Mouse (Mus musculus) G1E (cell line): ENCODE measurements around the gene Gart. TPM values are rescaled to one million over a fixed set of nuclear protein-coding genes. Genes with fewer than 3 reads are reported as not detected.

ENCODE experiments used
- ATAC-seq: 2 replicates; pipeline ENCODE4 v1.8.0; 2016; ENCODE audit warnings: mild to moderate bottlenecking; ENCODE audit not compliant: insufficient number of reproducible peaks, poor library complexity, low FRiP score, severe bottlenecking; ENCODE audit errors: extremely low read depth
- DNase-seq: peaks from one replicate; pipeline ENCODE4 v3.0.0; 2012; ENCODE audit warnings: low spot score
- H3K27me3 ChIP-seq: 2 replicates; pipeline ENCODE4 v1.6.1; 2012; ENCODE audit warnings: mild to moderate bottlenecking, low read length, inconsistent platforms; ENCODE audit not compliant: insufficient read depth
- H3K36me3 ChIP-seq: replicated peaks from 2 replicates; pipeline ENCODE3; 2012; ENCODE audit warnings: mild to moderate bottlenecking, inconsistent platforms
- H3K4me1 ChIP-seq: 2 replicates; pipeline ENCODE4 v1.6.1; 2012; ENCODE audit warnings: low read depth, low read length, inconsistent platforms, mixed read lengths; ENCODE audit not compliant: insufficient read depth
- H3K4me3 ChIP-seq: 2 replicates; pipeline ENCODE4 v1.5.1; 2012; ENCODE audit warnings: low read depth, mild to moderate bottlenecking, inconsistent platforms, low read length, moderate library complexity, mixed read lengths
- H3K9me3 ChIP-seq: replicated peaks from 2 replicates; pipeline ENCODE4 v1.6.1; 2012; ENCODE audit warnings: inconsistent platforms
- CTCF ChIP-seq: IDR thresholded peaks from 2 replicates; pipeline ENCODE4 v1.5.1; 2012; ENCODE audit warnings: low read depth, low read length, inconsistent platforms, mixed read lengths
- GATA1 ChIP-seq: IDR thresholded peaks from 2 replicates; pipeline ENCODE4 v1.6.1; 2012; ENCODE audit warnings: borderline replicate concordance, low read length, inconsistent platforms, mixed read lengths
- GATA2 ChIP-seq: IDR thresholded peaks from 2 replicates; pipeline ENCODE4 v1.6.1; 2012; ENCODE audit warnings: low read depth, low read length, inconsistent platforms, borderline replicate concordance
- POLR2AphosphoS5 ChIP-seq: IDR thresholded peaks from 2 replicates; pipeline ENCODE4 v1.6.1; 2012; ENCODE audit warnings: low read depth, low read length, inconsistent platforms; ENCODE audit not compliant: insufficient replicate concordance
- TAL1 ChIP-seq: conservative IDR thresholded peaks from 2 replicates; pipeline ENCODE4 v1.6.1; 2012; ENCODE audit warnings: low read depth, low read length, inconsistent platforms, mixed read lengths
- polyA plus RNA-seq: library from polyadenylated mRNA; stranded (reverse); fragments of >175 nt; gene quantifications from 2 replicates; pipeline ENCODE4 v1.2.3, GENCODE M21; 2012
- total RNA-seq, 2 experiments: library from RNA; stranded (forward) in 1 of 2; stranded (reverse) in 1 of 2; fragments of 200-1000 nt in 1 of 2; fragments of >200 nt in 1 of 2; fragmentation: Nextera tagmentation in 1 of 2; gene quantifications; 2 replicates each; pipeline ENCODE4 v1.2.3; 2014 to 2017

The Gart gene
- 193 and 200 TPM in 2 replicates for total RNA-seq (2014; fragmentation: Nextera tagmentation)
- total RNA-seq (2017): 275 and 327 TPM in 2 replicates
- 631 and 715 TPM in 2 replicates for polyA plus RNA-seq

DNA sequence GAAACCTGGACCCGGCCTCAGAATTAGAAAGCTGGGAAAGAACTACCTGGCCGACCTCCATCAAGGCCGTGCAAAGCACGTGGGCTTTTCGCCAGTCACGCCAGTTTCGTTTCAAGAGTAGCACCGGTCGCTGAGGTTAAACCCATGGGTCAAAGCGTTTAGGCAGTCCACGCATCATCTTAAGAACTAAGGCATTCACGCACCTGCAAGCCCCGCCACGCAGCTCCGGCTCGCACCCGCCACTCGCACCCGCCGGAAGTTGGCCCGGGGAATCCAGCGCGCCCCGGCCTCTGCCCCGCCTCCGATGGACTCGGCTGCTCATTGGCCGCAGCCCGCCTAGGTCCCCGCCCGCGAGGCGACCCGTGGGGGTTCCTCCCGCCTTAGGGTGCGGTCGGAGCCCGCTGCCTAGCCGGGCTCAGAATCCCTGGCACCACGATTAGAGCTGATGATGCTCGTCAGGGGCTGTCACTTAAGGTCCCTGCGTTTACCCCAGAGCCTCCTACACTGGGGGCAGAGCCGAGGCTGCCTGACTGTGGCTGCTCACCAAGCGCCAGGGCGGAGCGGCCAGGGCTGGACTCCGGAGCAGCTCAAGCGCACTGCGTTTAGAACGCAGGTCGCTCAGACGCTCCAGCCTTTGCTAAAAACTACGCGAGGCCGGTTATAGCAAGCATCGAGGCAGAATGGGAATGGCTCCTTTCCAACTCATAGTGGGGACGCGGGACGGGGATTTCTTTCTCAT, at the start of gene Gart:
Gart (minus strand) TSS at position 272 of the 739 bp plus-strand sequence.
- ATAC-seq (peak; percentile 52), DNase-seq (peak; percentile 96)
- no peaks in the 10 kb centered on the region for H3K9me3 ChIP-seq
- H3K27me3 ChIP-seq: no peaks in the 10 kb centered on the region
- TF ChIP-seq POLR2AphosphoS5 (no peak; the same call in 1 of the 2 replicates), TAL1 (no peak), GATA2 (no peak), GATA1 (no peak), CTCF (no peak)
- peaks cover 39% of the 10 kb centered on the region for H3K4me1 ChIP-seq
- H3K4me3 ChIP-seq: peak within 1 kb of the TSS; percentile 83
- peaks cover 38% of the 10 kb centered on the region for H3K36me3 ChIP-seq

- peaks cover 72% of the 10 kb centered on the region for H3K36me3 ChIP-seq
- DNase-seq: no peak
- no peaks in the 10 kb centered on the region for H3K27me3 ChIP-seq
- peaks cover 20% of the 10 kb centered on the region for H3K4me1 ChIP-seq
- no peak for TF ChIP-seq POLR2AphosphoS5
- TF ChIP-seq TAL1: no peak
- no peak for TF ChIP-seq GATA1
- TF ChIP-seq GATA2: no peak
- TF ChIP-seq CTCF: no peak
- H3K4me3 ChIP-seq: no peak overlapping the region
- ATAC-seq: no peak
- no peaks in the 10 kb centered on the region for H3K9me3 ChIP-seq
These were observed 48.5 kb upstream of the Gart start for GRCm38 (mm10) chr16:91695108-91695755.

DNA sequence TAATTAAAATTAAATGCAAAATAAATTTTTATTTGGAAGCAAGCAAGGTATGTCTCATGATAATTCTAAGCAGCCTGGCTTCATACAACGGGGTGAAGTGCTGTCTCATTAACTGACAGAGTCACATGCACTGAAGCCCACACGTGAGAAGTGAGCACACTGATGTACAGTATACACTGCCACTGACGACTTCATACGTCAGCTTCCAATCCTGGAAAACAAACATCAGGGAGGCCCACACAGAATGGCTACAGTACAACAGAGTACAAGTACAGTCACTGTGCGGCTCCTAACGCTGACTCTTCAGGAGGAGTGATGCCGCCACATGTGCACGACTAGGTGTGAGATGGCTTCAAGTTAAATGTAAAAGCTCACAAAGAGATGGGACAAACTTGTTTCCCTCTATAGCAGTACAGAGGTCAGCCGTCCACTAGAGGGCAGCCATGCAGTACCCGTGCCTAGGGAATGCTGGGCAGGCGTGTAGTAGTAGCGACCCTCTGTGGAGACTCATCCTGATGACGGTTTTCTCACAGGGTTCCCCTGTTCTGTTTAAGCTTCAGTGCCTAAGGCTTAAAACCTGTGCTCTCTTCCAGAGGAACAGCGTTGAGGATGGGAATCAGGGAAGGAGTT, 47.8 kb upstream of the Gart start:
- TF ChIP-seq POLR2AphosphoS5: no peak
- peak; percentile 74 for TF ChIP-seq CTCF
- H3K4me3 ChIP-seq: no peak overlapping the region
- ATAC-seq (peak; percentile 77), DNase-seq (peak; percentile 71)
- H3K36me3 ChIP-seq: peaks cover 72% of the 10 kb centered on the region
- no peaks in the 10 kb centered on the region for H3K9me3 ChIP-seq
- peaks cover 26% of the 10 kb centered on the region for H3K4me1 ChIP-seq
- H3K27me3 ChIP-seq: no peaks in the 10 kb centered on the region

DNA sequence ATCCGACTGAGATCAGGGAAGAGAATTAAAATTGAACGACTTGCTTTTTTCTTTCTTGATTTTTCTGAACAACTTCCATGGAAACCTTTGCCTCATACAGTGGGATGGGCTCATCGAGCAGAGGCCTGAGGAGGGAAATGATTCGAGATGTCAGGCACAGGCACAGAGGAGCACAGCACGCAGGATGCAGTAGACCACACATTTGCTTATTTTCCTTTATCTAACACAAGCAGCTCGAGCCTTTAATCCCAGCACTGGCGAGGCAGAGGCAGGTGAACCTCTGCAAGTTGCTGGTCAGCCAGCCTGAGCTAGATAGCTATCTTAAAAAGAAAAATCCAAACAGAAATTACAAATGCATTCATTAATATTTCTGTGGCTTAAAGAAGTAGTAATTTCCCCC, 43.0 kb upstream of the Gart start:
- Histone ChIP-seq H3K4me1 (peaks cover 49% of the 10 kb centered on the region), H3K9me3 (no peaks in the 10 kb centered on the region), H3K36me3 (peaks cover 59% of the 10 kb centered on the region), H3K27me3 (no peaks in the 10 kb centered on the region), H3K4me3 (peak overlapping the region; percentile 93; the same call in 1 of the 2 replicates)
- no peak for DNase-seq
- ATAC-seq: peak; percentile 46
- no peak for TF ChIP-seq GATA1
- TF ChIP-seq POLR2AphosphoS5: no peak
- peak; percentile 23; the same call in 1 of the 2 replicates for TF ChIP-seq TAL1
- TF ChIP-seq CTCF: no peak
- TF ChIP-seq GATA2: no peak

- TF ChIP-seq TAL1 (no peak), GATA1 (no peak), CTCF (no peak), POLR2AphosphoS5 (no peak), GATA2 (no peak)
- Histone ChIP-seq H3K27me3 (no peaks in the 10 kb centered on the region), H3K4me1 (peaks cover 44% of the 10 kb centered on the region), H3K9me3 (no peaks in the 10 kb centered on the region), H3K36me3 (peaks cover 61% of the 10 kb centered on the region), H3K4me3 (peak within 1 kb of the TSS; percentile 93)
- DNase-seq: peak; percentile 91
- ATAC-seq: peak; percentile 41; the same call in 1 of the 2 replicates
These were observed 42.0 kb upstream of the Gart start, which contains the start of gene Donson for GRCm38 (mm10) chr16:91688619-91689334. Donson (minus strand) TSS chr16:91688770.
